Mouse (Mus musculus): ENCODE measurements around the gene Ptprt.

DNA sequence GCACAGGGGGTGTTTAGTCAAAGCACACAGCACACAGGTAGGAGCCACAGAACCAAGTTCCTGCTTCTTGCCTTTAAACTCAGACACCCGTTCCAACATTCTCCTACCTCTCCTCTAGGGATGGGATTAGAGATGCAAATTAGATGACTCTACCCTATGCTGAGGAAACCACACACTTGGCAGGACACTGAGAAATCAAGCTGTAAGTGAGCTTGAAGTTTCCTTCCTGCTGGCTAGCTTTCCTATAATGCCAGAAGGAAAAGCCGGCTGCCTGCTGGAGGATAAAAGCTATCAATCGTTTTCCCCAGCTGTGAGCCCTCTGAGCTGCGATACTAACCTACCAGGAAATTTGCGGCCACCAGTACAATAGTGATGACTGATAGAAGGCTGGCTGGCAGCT, 999.0 kb downstream of the Ptprt start:
- no peak for TF ChIP-seq CTCF (IDR thresholded peaks at IDR 0.05; ENCODE audit: borderline replicate concordance, insufficient read depth, low read depth, low read length)
- no peak for TF ChIP-seq POLR2A (IDR thresholded peaks at IDR 0.05; ENCODE audit: borderline replicate concordance, insufficient read depth, low read length)

Measured in cerebellum, adult 2 months (tissue).